In the genomic region with DNA sequence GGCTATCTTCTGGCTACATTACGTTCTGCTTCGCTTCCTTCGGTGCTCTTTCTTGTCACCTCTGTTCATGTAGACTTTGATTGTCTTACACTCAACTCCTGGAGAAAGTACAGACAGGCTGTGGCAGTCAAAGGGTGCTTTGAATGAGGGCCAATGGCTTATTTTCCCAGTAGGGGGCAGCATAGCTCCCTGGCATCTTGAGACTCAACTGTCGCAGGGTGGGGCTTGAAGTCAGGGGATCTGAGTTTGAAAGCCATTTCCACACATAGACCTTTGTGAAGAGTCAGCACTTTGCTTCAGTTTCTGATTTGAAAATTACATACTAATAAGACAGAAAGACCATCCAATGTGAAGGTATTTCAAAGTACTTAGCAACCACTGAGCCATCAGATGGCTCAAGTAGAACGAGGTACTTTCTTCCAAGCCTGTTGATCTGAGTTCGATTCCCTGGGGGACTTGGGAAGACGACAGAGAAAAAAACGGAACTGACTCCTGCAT, we compare ENCODE assay signal across 10 mouse cellular contexts.
DNase-seq lines count a peak whose midpoint lies in the region; ATAC-seq and TF ChIP-seq lines count a peak whose summit lies in the region.
"Had no signal": no experiment of that assay in that cellular context is flagged by ENCODE, and none has a peak within 500 bp of the region (broad histone marks: within the 10 kb centered on the region; RNA-seq: fewer than 3 reads in every experiment).

No protein-coding gene starts in this region.

- ATAC-seq in liver, embryonic 14.5 days (ENCODE audit: insufficient read depth) = no peak
- ATAC-seq in liver, embryonic 12.5 days = no peak
- no peak for ATAC-seq in Patski

- no peak overlapping the region for H3K9ac ChIP-seq in liver, embryonic 14.5 days (replicated peaks)
- H3K9ac ChIP-seq in liver, embryonic 12.5 days = no peak overlapping the region

- CTCF ChIA-PET in Patski (lab: Charles Lee) = no interaction called here

- H3K27ac ChIP-seq in liver, embryonic 14.5 days = no peak overlapping the region
- no peak overlapping the region for H3K27ac ChIP-seq in liver, embryonic 12.5 days
- no peak overlapping the region for H3K27ac ChIP-seq in small intestine, adult 2 months (ENCODE audit: insufficient read depth, low read depth, low read length)

- no peaks in the 10 kb centered on the region for H3K4me1 ChIP-seq in liver, embryonic 14.5 days (replicated peaks; ENCODE audit: control insufficient read depth in 2 of 2, insufficient read depth in 2 of 2, low read length in 1 of 2)
- no peaks in the 10 kb centered on the region for H3K4me1 ChIP-seq in liver, embryonic 12.5 days
- peaks cover 40% of the 10 kb centered on the region for H3K4me1 ChIP-seq in E14TG2a.4 (replicated peaks; ENCODE audit: low read depth, low read length)
- peaks cover 6% of the 10 kb centered on the region for H3K4me1 ChIP-seq in small intestine, adult 2 months (ENCODE audit: control insufficient read depth, insufficient read depth, insufficient read length, low read length)

- peaks cover 14% of the 10 kb centered on the region for H3K27me3 ChIP-seq in liver, embryonic 14.5 days (ENCODE audit: control insufficient read depth, insufficient read depth, low read length)
- peaks cover 26% of the 10 kb centered on the region for H3K27me3 ChIP-seq in liver, embryonic 12.5 days (replicated peaks)
- H3K27me3 ChIP-seq in E14TG2a.4 (ENCODE audit: insufficient read depth, low read length) (peaks cover 17% of the 10 kb centered on the region), Patski (peaks cover 7% of the 10 kb centered on the region)
- no peaks in the 10 kb centered on the region; the same call in 1 of the 2 replicates for H3K27me3 ChIP-seq in small intestine, adult 2 months (ENCODE audit: control insufficient read depth, insufficient read depth, low read length)

- POLR2A ChIA-PET in Patski (lab: Charles Lee) = no interaction called here

- no peaks in the 10 kb centered on the region for H3K36me3 ChIP-seq in liver, embryonic 14.5 days (replicated peaks; ENCODE audit: control insufficient read depth, insufficient read depth, low read depth)
- H3K36me3 ChIP-seq in liver, embryonic 12.5 days = no peaks in the 10 kb centered on the region
- no peaks in the 10 kb centered on the region for H3K36me3 ChIP-seq in E14TG2a.4 (ENCODE audit: insufficient read depth, low read length)
- H3K36me3 ChIP-seq in small intestine, adult 2 months (ENCODE audit: control insufficient read depth, insufficient read depth, low read length) = no peaks in the 10 kb centered on the region

- TF ChIP-seq POLR2A in small intestine, adult 2 months (IDR thresholded peaks at IDR 0.05; ENCODE audit: low read depth, low read length) = no peak

- H3K4me3 ChIP-seq in liver, embryonic 14.5 days (ENCODE audit: insufficient read depth in 1 of 2, low read depth in 2 of 2, low read length in 2 of 2) = no peak overlapping the region
- H3K4me3 ChIP-seq in liver, embryonic 12.5 days = no peak overlapping the region
- peak overlapping the region; percentile 57 for H3K4me3 ChIP-seq in E14TG2a.4 (replicated peaks; ENCODE audit: low read length)
- H3K4me3 ChIP-seq in small intestine, adult 2 months (ENCODE audit: low read depth, low read length) = no peak overlapping the region

- no peaks in the 10 kb centered on the region for H3K9me3 ChIP-seq in liver, embryonic 14.5 days (ENCODE audit: control insufficient read depth, low read length)
- 0 out of 2 replicates have a peak, but pooled peaks cover under 1% of the 10 kb centered on the region for H3K9me3 ChIP-seq in liver, embryonic 12.5 days (replicated peaks)
- peaks cover 4% of the 10 kb centered on the region; the same call in 1 of the 2 replicates for H3K9me3 ChIP-seq in E14TG2a.4 (ENCODE audit: low read length)

- DNase-seq in liver, embryonic 14.5 days (ENCODE audit: low read depth in 3 of 3, low spot score in 3 of 3) = no peak
- DNase-seq in Patski (ENCODE audit: low read depth, low spot score) = no peak
- no peak for DNase-seq in spleen, postnatal 36 days (ENCODE audit: low spot score in 2 of 2)
- DNase-seq in adrenal gland, postnatal 10 days = no peak
- DNase-seq: cerebellum, adult 9-11 months; kidney, adult 11 months; layer of hippocampus, adult 9-11 months had no signal

- in situ Hi-C loops in Patski (cut with MboI; ENCODE audit: low pct_unique_long_range_greater_than_20kb) = loop anchor here (25.0 kb wide), 1 partner anchor 702 kb away; the partner anchor contains the start of gene Tmem30b

- H3K4me2 ChIP-seq in liver, embryonic 14.5 days (ENCODE audit: low read depth) = no peak overlapping the region
- H3K4me2 ChIP-seq in liver, embryonic 12.5 days = no peak overlapping the region

- TF ChIP-seq EP300 in liver, embryonic 14.5 days (IDR thresholded peaks at IDR 0.05; ENCODE audit: low read depth) = no peak

- WGBS in liver, embryonic 14.5 days (ENCODE audit: insufficient replicate concordance) = 69% methylated on average over 8 of the region's 8 CpGs
- WGBS in liver, embryonic 12.5 days (ENCODE audit: insufficient replicate concordance) = 57% methylated on average over 8 of the region's 8 CpGs
- 70% methylated on average over 8 of the region's 8 CpGs for WGBS in small intestine, adult 2 months

- TF ChIP-seq CTCF in liver, embryonic 14.5 days (IDR thresholded peaks at IDR 0.05; ENCODE audit: low read depth) = peak; percentile 51
- peak; percentile 79 for TF ChIP-seq CTCF in E14TG2a.4 (conservative IDR thresholded peaks at IDR 0.05; ENCODE audit: low read length)
- peak; percentile 29 for TF ChIP-seq CTCF in Patski (IDR thresholded peaks at IDR 0.05)
- TF ChIP-seq CTCF in small intestine, adult 2 months (IDR thresholded peaks at IDR 0.05; ENCODE audit: extremely low read depth, insufficient read length, insufficient replicate concordance, low read depth, low read length) = peak; percentile 38; the same call in 1 of the 2 replicates

Comparison
In these comparisons a context has a peak if more than half of its experiments do, and no peak if none do; other contexts are left out.
1. CTCF ChIP-seq: peak in every context shown above with its lines; median percentile 79 in E14TG2a.4; 51 in liver, embryonic 14.5 days; 38 in small intestine, adult 2 months; 29 in Patski.